Mouse (Mus musculus) small intestine, adult 2 months (tissue): ENCODE data around the gene Agxt.

Source experiments
- CTCF ChIP-seq: fragments of 200-500 bp; IDR thresholded peaks from 2 replicates; pipeline ENCODE4 v1.5.1; 2012; ENCODE audit warnings: low read depth, mild to moderate bottlenecking, control low read depth, inconsistent platforms, low read length, moderate library complexity, mixed read lengths; ENCODE audit not compliant: insufficient replicate concordance, insufficient read length; ENCODE audit errors: extremely low read depth
- POLR2A ChIP-seq: fragments of 200-500 bp; IDR thresholded peaks from 2 replicates; pipeline ENCODE4 v1.6.1; 2012; ENCODE audit warnings: low read depth, mild to moderate bottlenecking, control low read depth, inconsistent platforms, low read length, moderate library complexity

DNA sequence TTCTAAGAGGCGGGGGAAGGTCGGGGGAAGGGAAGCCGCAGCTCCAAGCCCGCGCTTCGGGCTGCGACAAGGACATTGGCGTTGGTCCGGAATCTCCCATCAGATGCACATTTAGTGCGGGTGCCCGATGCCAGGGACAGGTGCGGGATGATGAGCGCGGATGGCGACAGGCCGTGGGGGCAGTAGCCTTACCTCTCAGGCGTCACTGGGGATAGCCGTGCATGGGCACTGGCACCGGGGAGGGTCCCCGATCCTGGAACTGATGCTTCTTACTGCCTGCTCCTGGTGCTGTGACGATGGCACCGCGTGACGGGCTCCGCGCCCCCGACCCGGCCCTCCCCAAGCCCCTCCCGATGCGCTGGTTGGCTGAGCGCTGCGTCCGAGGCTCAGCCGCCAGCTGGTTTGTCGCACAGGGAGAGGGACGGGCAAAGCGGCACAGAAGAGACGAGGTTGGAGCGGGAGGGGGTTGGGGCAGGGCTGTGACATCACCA lies 33.4 kb upstream of the Agxt start, which contains the start of gene Kif1a:
- TF ChIP-seq CTCF (no peak), POLR2A (no peak)
